Mouse (Mus musculus): ENCODE data around the gene Rere.
"Not testable (repeated sequence)": the region's sequence is repeated elsewhere in the genome, so short reads cannot be mapped to it uniquely, and the experiment has no call there.

Gene Rere

DNA sequence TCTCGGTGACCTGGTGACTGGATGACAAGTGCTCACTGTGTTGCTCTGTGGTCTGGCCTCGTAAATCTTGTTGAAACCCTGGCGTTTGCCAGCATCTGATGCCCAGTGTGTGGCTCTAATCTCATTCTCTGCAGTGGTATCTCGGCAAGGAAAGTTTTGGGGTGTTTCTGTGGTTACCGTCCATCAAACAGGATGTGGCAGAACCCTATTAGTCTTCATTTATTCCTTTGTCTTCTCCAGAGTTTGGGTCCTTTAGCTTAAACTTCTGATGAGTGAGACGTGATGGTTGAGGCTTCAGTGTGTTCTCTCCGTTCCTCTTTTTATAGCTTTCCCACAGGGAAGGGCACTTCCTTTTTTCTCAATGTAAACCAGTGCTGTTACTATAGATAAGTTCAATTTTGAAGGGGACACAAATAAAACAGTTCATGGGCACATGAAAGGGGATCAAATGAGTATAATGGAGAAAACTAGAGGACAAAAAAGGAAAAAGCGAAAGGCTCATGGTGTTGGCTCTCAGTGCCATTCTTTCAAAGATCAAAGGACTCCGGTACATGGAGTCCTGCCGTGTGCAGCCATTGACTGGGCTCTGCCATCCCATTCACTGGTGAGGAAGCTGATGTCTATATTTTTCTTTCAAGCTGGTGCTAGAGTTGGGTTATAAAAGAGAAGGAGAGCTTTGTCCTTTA, 191.4 kb downstream of the Rere start:
- no peak for DNase-seq

DNA sequence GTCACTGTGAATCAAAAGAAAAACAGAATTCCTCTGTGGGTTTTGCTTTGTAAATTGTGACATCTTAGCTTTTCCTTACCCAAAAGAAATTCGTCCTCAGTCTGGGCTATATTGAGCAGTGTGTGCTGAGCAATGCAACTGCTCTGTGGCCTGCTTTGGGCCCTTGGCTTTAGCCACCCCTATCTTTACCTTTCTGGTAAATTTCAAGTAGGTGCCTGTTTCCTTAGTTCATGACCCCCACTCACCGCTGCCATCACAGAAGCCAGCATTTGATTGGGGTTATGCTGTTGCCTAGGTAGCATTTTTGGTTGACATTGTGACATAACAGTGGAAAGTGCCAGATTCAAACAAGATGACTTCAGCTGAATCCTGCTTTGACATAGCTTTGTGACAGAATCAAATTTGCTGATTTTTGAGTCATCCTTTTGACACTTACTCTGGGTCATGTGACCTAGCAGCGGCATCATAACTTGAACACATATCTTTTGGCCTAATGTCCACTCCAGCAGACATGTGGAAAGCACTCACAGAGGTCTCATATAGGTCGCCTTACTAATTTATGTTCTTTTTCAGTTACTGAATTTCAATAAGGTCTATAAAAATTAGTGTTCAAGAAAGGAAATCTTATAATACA, 192.1 kb downstream of the Rere start:
- no peak for DNase-seq

DNA sequence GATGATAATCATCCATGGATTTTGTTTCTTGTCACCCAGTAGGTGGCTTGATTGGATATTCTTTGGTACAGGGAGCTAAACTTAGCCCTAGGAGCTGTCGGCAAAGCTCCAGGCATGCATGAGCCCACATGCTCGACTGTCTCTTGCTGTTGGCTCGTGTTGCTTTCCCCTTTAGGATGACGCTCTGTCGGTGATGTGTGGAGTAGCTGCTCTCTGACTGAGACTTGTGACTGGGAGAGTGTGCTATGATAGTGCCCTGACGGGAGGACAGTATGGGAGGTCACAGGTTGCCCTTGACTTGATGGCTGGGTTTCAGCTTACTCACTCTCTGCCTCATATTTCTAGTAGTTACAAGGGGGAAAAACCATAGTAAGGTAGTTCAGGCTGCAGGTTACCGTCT, 192.6 kb downstream of the Rere start:
- no peak for DNase-seq

DNA sequence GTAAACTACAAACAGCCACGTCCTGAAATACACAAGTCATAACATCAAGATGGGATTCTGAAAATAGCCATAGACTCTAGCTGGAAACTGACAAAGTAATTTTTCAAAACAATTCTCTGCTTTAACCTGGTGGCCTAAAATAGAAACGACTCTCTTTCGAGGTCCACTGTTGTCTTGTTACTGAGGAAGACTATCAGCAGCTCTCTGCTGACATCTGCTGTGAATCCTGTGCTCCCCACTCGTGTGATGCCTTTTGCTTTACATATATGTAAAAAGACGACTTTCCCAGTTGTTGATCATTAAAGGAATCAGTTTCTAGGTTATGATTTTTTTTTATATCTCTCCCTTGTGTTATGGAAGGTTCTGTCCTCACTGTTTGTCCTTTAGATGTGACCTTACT, 194.8 kb downstream of the Rere start:
- DNase-seq, result no peak

DNA sequence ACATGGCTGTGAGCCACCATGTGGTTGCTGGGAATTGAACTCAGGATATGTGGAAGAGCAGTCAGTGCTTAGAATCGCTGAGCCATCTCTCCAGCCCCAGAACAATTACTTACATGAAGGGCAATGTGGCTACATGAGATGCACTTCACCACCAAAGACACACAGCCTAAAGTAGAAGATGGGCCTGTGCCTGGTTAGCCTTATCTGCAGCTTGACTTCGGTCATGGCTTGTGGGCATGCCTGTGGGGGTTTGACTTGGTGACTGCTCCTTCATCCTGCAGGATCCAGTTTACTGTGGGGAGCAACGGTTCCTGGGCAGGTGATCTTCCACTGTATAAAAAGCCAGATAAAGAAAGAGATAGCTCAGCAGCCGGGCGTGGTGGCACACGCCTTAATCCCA, 196.6 kb downstream of the Rere start:
- no peak for DNase-seq

DNA sequence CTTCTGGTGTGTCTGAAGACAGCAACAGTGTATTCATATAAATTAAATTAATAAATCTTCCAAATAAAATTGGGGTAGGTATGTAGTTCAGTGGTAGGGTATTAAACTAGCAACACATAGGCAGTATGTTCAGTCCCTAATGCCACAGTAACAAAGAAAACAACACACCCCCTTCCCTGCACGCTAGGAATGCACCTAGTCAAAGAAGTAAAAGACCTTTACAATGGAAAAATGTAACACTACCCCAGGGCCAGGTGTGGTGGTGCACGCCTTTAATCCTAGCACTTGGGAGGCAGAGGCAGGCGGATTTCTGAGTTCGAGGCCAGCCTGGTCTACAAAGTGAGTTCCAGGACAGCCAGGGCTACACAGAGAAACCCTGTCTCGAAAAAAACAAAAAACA, 201.6 kb downstream of the Rere start:
- not testable (repeated sequence) for DNase-seq

DNA sequence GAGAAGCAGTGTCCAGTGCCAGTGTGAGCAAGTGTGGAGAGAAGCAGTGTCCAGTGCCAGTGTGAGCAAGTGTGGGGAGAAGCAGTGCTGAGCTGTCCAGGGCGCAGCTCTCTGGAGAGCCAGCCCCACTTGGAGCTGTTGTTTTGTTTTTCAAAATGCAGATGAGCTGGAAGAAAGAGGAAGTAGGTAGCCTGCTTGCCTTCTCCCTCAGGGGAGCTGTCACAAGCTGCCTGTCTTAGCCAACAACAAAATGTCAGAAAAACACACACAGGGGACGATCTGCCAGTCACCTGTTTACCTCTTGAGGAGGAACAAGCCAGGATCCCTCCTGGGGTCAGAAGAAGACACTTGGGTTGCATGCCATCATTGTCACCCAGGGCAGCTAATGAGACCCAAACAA, 204.7 kb downstream of the Rere start:
- no peak for DNase-seq

DNA sequence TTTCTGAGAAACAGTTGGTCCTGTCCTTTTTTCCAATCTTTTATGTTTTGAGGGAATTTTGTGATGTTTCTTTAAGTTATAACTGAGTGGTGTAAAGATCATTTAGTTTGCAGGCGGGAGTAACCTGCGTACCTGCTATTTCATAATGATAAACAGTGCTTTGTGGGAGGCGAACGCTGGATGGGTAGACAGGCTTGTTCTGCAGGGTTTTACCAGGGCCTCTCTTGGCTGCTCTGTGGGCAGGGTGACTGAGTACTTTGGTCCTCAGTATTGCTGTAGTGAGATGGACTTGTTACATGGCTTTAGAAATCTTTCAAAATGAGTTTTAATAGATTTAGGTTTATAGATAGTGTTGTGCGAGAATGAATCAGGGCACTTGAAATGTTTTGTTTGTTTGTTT, 205.7 kb downstream of the Rere start:
- DNase-seq, result no peak

DNA sequence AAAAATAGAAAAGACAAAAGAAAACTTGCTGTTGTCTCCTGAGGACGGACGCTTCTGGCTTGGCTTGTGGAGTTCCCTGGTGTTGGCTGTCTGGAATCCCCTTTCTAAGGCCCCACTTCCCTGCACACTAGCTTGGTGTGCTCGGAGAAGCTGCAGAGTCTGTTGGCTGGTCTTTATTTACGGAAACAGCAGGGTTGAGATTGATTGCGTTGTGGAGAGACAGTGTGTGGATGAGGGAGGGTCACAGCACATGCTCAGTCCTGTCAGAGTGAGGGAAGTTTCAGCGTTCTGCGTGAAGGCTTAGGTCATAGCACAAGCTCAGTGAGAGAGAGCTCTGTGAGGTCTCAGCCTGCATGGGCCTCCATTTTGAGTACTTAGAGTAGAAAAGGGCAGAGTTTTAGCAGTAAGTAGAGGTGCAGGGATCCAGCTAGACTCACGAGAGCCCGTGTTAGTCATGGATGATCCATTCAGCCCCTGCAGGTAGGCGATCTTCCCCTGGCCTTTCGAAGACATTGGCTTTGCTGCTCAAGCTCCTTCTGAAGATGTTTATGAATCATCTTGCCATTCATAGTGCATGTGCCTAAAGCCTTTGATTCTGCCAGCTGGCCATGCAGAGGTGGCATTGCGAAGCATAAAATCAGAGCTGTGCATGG, 206.8 kb downstream of the Rere start:
- peak; percentile 96 for DNase-seq

DNA sequence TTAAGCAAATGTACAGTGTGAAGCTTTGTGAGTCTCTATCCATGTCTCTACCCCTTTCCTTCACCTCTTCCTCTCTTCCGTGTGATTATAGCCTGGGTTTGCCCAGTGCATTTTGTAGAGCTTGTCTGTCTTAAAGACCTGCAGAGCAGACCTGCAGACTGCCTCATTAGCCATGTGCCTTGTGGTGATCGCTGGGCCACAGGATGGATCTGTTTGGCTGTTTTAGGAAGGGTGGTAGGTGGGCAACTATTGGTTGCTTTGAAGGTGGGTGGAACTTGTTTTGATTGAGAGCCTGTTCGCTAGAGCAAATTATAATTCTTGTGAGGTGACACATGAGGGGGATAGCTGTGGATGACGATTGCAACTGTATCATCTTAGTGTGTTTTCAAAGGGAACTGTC, 207.3 kb downstream of the Rere start:
- DNase-seq, result peak; percentile 22

DNA sequence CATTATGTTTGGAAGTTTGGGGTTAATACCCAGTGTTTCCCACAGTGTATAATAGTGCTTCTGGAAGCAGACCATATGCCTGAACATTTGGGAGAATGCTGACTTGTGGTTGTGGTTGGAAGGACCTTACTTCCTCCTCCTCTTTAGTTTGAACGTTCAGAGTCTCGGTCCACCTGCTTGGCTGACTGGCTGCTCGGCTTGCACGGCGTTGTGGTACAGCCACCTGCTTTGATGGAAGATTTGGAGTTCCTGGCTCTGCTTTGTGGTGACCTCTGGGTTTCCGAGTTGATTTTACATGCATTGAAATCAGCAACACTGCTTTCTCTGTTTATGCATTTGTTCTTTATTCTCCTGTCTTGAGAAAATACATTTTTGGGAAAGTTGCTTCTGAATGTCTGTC, 208.6 kb downstream of the Rere start:
- no peak for DNase-seq

DNA sequence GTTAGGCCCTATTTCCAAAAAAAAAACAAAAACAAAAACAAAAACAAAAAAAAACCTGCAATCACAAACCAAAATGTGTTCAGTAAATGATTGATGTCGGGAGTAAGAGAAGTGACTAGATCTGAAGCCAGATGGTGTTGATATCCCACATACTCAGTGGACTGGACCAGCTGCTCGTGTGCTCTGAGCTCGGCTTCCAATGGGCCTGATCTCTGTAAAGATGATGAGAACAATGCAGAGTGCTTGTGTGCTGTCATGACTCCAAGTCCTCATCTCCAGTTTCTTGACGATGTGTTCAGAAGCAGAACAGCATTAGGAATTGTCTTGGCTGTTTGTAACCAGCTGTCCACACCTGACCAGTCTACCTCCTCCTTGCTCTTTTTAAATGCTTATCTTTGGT, 210.3 kb downstream of the Rere start:
- peak; percentile 54 for DNase-seq

DNA sequence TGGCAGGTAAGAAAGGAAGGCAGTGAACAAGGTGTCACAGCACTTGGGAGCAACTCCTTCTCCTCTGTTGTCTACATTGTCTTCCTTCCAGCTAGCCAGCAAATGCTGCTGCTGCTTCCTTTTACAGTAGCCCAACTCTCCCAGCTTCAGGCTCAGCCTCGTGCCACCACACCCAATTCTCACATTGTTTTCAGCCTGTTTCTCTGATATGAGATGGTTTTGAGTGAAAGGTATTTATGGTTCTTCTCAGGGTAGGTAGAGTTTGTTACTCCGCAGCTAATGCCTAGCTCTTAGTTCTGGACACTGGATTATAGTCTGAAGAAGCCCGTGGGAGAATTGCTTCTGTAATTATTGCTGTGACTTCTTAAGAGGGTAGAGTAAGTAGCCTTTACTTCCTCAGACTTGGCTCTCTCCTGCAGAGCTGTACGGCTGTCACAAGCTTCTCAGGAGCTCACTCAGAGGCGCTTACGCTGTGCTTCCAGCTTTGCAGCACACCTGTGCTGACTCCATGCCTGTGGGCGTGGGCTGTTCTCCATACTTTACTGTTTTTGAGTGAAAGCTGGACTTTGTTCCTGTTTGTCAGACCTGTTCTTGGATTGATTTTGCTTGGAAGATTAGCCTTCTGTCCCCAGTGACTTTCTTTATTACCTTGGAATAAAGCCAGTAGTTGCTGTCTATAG, 212.0 kb downstream of the Rere start:
- DNase-seq, result no peak

DNA sequence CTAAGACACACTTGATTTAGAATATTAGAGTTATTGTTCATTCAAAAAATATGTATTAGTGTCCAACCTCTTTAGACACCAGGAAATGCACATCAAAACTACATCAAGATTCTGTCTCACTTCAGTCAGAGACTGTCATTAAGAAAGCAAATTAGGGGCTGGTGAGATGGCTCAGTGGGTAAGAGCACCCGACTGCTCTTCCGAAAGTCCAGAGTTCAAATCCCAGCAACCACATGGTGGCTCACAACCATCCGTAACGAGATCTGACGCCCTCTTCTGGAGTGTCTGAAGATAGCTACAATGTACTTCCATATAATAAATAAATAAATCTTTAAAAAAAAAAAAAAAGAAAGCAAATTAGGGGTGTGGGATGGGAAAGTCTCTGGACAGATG, 212.5 kb downstream of the Rere start:
- DNase-seq, result not testable (repeated sequence)

DNA sequence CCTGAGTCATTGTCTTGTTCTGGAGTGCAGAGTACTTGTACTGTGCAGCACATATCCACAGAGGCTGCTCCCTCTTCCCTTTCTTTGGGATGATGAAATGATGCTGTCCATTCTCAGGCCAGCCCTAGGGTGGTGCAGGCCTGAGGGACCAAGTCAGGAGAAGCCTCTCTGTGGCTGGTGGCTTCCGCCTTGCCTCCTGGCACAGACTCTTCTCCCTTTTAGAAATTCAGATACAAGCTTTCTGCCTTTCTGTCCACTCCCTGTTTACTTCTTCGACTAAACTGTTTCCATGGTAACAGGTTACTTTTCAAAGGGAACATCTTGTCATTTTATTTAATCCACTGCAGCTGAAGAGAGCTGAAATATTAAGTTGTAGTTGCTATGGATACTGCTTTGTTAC, 214.1 kb downstream of the Rere start:
- no peak for DNase-seq

DNA sequence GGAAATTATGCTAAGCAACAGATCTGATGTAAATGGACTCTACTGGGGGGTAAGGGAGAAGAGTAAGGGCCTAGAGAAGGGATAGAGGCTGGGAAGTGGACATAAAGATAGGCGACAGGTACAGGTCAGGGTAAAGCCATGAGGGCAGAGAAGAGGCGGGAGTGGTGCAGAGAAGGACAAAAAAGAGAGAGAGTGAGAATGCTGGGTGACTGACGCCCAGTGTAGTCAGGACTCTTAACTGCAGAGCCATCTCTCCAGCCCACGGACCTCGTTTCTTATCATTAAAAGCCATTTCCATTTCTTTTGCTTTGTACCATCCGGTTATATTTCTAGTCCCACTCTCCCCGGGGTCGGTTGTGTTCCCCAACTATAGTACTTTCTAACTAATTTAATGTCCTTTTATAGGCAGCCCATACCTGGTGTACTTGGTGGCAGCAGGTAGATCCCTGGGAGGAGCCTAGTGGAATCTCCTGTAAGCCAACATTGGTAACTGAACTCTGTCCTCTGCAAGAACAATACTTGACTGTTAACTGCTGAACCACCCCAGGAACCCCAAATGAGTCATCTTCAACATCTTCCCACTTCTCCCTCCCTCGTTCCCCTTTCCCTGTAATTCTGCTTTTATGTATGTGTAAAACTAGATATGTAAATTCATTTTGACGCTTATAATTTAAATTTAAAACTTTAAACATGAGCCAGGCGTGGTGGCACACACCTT, 223.0 kb downstream of the Rere start:
- no peak for DNase-seq

DNA sequence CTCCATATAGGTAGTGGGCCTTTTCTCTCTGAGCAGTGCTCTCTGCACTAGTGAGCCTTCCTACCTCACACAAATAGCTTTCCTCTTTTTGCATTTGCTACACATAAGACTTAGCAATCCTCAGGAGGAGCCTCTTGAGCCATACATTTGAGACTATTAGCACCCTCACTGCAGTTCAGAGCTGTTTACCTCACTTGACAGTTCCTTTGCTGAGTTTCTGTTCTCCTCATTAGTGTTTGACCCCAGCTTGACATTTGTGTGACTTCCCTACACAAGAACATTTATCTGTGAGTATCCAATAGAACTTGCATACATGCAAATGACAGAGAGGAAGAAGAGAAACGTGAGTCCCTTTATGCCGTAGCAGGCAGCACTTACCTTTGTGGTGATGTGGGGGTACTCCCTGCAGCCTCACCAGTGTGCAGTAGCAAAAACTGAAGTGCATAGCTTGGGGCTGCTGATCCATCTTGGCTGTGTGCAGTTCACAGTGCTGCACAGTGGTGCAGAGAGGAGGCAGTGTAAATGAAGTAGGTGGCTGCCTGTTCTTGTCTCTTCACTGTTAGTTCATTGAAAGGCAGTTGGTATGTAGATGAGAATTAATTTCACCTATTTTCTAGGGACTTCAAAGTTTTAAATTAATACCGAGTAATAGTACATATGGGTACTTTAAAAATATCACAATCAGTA, 227.7 kb downstream of the Rere start:
- DNase-seq, result no peak

DNA sequence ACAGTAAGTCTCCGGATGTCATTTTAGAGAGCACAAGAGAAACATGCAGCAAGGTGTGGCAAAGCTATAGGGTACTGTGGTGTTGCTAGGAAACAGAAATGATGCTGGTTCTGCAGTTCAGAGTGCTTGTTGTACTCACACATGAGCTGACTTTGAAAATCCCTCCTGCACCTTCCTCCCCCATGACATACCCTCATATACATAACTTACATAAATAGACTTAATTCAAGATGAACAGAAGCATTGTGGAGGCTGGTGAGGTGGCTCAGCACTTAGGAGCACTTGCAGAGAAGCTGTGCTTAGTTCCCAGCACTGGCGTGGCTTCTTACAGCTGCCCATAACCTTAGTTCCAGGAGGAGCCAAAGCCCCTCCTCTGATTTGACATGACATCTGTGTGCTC, 228.6 kb downstream of the Rere start:
- DNase-seq, result no peak

DNA sequence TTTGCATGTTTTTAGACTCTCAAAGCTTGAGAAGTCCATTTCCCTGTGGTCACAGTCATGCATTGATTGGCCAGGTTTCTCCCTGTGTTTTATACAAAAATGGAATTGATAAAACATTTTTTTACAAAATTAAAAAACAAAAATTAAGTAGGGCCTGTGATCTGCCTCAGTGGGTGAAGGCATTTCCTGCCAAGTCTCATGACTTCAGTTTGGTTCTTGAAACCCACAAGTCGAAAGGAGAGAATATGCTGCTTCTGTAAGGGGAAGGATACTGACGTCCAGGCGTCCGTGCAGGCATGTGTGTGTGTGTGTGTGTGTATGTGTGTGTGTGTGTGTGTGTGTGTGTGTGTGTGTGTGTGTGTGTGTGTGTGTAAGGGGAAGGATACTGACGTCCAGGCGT, 231.9 kb downstream of the Rere start:
- DNase-seq, result not testable (repeated sequence)

DNA sequence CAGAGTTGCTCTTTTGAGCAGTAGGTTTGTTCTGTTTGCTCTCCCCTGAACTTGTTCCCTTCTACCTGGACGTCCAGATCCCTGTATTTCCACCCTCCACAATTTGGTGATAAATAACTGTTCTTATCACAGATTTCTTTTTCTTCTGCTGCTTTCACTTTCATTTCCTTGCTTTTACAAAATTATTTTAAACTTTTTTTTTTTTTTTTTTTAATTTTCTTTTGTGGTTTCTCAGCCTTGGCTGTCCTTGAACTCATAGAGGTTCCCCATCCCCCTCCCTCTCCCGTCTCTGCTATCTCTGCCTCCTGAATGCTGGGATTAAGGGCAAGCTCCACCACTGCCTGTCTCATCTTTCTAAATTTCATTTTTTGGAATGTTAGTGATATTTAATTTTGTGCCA, 234.8 kb downstream of the Rere start:
- no peak for DNase-seq

DNA sequence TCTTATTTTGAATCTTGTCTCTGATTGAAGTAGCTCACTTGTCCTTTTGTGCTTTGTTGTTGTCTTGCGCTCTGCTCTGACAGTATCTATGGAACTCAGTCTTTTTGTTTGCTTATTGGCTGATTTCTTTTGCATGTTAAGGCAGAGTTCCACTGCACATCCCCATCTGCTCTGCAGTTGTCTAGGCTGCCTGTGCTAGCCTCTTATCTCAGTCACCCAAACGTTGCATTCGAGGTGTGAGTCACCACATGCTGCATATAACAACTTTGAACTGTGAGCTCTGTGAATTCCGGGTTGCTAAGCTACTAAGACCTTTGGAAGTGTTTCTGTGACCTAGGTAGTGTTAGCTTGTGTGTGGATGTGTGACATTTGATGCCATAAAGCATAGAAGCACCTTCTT, 235.9 kb downstream of the Rere start:
- DNase-seq, result peak; percentile 32

DNA sequence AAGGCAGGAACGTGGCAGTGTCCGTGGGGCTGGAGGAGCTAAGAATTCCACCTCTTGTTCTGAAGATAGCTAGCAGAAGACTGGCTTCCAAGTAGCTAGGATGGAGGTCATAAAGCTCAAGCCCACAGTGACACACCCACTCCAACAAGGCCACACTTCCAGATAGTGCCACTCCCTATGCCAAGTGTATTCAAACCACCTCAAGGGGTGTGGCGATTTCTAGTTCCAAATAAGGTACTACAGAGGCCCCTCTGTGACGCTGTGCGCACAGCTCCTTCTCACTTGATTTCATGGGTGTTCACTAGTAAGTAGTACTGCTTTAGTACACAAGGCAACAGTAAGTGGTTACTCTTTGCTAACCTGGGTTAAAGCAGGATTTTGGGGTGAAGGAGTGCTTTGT, 237.4 kb downstream of the Rere start:
- DNase-seq, result no peak

DNA sequence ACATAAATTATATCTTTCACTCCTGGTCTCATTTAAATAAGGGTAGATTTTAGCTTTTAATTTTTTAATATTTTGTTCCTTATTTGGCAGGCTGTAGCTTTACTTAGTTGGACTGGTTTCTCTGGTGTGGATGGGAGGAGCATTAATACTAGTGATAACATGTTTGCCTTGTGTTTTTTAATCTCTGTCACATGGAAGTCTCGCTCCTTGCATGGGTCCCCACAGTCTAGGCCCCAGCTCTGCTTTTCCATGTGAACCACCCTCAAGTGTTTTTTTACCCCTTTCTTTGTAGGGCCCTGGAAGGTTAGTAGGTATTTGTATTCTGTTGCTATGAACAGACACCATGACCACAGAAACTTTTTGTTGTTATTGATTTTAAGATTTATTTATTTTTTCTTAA, 238.6 kb downstream of the Rere start:
- DNase-seq, result no peak
